Mouse (Mus musculus) frontal cortex, postnatal 10 days (tissue): ENCODE data around the gene Ly6g5b.

Experiments used
- DNase-seq, 2 experiments: peaks; one replicate each; pipeline ENCODE4 v3.0.0; 2022; ENCODE audit warnings: low spot score in 2 of 2, mixed read lengths in 1 of 2

Gene Ly6g5b

GRCm38 (mm10) chr17:35080248-35080647 lies 35.0 kb downstream of the Ly6g5b start:
- DNase-seq = no peak

- no peak for DNase-seq
These were observed 35.5 kb downstream of the Ly6g5b start for GRCm38 (mm10) chr17:35079778-35080177.

- DNase-seq = no peak
These were observed 37.4 kb downstream of the Ly6g5b start, which contains the start of gene Ly6g6d for GRCm38 (mm10) chr17:35077786-35078233. TSS of gene Ly6g6d (minus strand) at chr17:35078065.

- no peak for DNase-seq
These were observed 37.9 kb downstream of the Ly6g5b start for GRCm38 (mm10) chr17:35077285-35077684.

GRCm38 (mm10) chr17:35076507-35077176 lies 38.6 kb downstream of the Ly6g5b start, which contains the start of gene Ly6g6e:
TSS of gene Ly6g6e (plus strand) at chr17:35076902.
- DNase-seq = no peak

- no peak for DNase-seq
These were observed 41.1 kb downstream of the Ly6g5b start for GRCm38 (mm10) chr17:35074097-35074496.

GRCm38 (mm10) chr17:35071454-35071853 lies 43.8 kb downstream of the Ly6g5b start:
- DNase-seq = no peak

GRCm38 (mm10) chr17:35070556-35071229 lies 44.5 kb downstream of the Ly6g5b start:
- no peak for DNase-seq

- no peak for DNase-seq
These were observed 46.9 kb downstream of the Ly6g5b start for GRCm38 (mm10) chr17:35068213-35068914.

GRCm38 (mm10) chr17:35066084-35066483 lies 49.1 kb downstream of the Ly6g5b start, which contains the start of gene Mpig6b:
TSS of gene Mpig6b (minus strand) at chr17:35066184.
- DNase-seq = no peak

- DNase-seq = no peak
These were observed 50.0 kb downstream of the Ly6g5b start, which contains the start of gene Ly6g6c for GRCm38 (mm10) chr17:35064951-35065947. TSS of gene Ly6g6c (plus strand) at chr17:35065388.

GRCm38 (mm10) chr17:35064378-35064877 lies 50.8 kb downstream of the Ly6g5b start:
- DNase-seq = no peak
